Mouse (Mus musculus): Measurements from ENCODE around the gene Ltbp1. TPM values are rescaled to one million over a fixed set of nuclear protein-coding genes. Genes with fewer than 3 reads are reported as not detected.

Ltbp1 gene
- polyA plus RNA-seq, 1 experiment from 2014 or later: 8.5 TPM

DNA sequence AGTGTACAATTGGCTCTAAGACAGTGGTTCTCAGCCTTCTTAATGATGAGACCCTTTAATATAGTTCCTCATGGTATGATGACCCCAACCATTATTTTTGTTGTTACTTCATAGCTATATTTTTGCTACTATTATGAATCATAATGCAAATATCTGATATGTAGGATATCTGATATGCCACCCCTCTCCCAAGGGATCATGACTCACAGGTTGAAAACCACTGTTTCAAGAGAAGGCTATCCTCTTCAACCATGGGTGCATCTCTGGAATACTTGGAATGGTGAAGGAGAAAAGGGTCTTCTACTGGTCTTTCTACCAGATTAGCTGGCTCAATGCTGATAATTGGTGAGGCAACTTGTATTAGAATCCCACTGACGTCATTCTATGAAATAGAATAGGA is 21.3 kb upstream of the Ltbp1 start:
- no peaks in the 10 kb centered on the region for H3K27me3 ChIP-seq (replicated peaks; ENCODE audit: control insufficient read depth, insufficient read depth, low read length)
- WGBS: 68% methylated on average over 1 of the region's 1 CpGs
- H3K9me3 ChIP-seq (ENCODE audit: control insufficient read depth): no peaks in the 10 kb centered on the region
- H3K9ac ChIP-seq (ENCODE audit: low read depth, low read length): no peak overlapping the region
- H3K4me2 ChIP-seq (replicated peaks; ENCODE audit: low read depth): no peak overlapping the region
- no peak for ATAC-seq
- H3K36me3 ChIP-seq (ENCODE audit: control insufficient read depth, insufficient read depth): no peaks in the 10 kb centered on the region
- no peaks in the 10 kb centered on the region for H3K4me1 ChIP-seq (replicated peaks; ENCODE audit: control insufficient read depth, insufficient read depth, low read length)
- TF ChIP-seq CTCF (IDR thresholded peaks at IDR 0.05; ENCODE audit: low read depth): no peak
- no peak overlapping the region for H3K27ac ChIP-seq (ENCODE audit: low read depth, low read length)
- H3K4me3 ChIP-seq (ENCODE audit: low read depth, low read length): no peak overlapping the region

DNA sequence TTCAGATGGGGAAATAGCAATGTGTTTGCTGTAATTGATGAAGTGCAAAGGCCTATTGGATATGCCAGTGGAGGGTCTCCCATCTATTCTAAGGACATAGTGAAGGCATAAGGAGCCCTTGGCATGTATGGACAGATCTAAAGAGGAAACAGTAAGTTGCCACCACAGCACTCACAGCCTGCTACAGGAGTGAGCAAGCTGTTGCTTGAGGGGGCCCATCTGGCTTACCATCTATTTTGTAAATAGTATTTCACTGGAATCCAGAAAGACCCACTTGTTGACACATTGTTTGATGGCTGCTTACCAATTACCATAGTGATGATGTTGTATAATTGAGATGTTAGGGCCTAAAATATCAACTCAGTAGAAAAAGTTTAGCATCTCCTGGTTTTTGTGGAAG is 20.7 kb upstream of the Ltbp1 start:
- Histone ChIP-seq H3K4me3 (ENCODE audit: low read depth, low read length) (no peak overlapping the region), H3K36me3 (ENCODE audit: control insufficient read depth, insufficient read depth) (no peaks in the 10 kb centered on the region), H3K27me3 (replicated peaks; ENCODE audit: control insufficient read depth, insufficient read depth, low read length) (no peaks in the 10 kb centered on the region), H3K9ac (ENCODE audit: low read depth, low read length) (no peak overlapping the region), H3K4me1 (replicated peaks; ENCODE audit: control insufficient read depth, insufficient read depth, low read length) (no peaks in the 10 kb centered on the region), H3K4me2 (replicated peaks; ENCODE audit: low read depth) (no peak overlapping the region), H3K27ac (ENCODE audit: low read depth, low read length) (no peak overlapping the region), H3K9me3 (ENCODE audit: control insufficient read depth) (peaks cover 3% of the 10 kb centered on the region; the same call in 1 of the 2 replicates)
- no peak for ATAC-seq
- no peak for TF ChIP-seq CTCF (IDR thresholded peaks at IDR 0.05; ENCODE audit: low read depth)

DNA sequence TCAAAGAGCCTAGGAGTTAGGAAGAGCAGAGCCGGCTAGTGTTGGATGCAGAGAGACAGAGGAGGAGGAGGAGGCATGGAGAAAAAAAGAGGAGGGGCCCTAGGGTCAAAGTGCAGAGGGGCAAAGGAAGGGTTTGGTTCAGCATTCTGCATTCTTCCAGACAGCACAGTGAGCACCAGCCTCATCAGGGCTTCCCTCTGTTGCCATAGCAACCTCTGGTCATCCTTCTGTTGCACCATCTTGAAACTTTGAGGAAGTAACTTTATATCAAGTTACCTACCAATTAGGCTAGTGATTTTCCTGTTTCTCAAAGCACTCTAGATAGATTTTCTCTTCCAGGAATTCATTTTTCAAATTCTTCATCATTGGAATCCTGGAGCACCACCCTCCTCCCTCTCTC is 18.3 kb upstream of the Ltbp1 start:
- no peak for ATAC-seq

DNA sequence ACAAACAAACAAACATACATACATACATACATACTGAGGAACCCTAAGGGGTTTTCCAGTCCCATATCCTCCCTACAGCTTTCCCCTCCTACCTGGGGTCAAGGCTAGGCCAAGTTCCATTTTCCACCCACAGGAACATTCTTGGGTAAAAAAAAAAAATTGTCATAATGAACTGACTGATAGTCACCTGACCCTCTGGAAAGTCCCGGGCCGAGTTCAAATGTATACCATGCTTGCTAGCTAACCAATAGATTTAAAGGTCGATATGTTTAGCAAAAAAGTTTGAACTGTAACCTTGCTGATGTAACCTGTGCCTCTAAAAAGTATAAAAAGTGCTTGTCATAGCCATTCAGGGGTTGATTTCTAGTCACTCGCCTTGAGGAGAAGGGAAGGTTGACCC is 15.7 kb upstream of the Ltbp1 start:
- whole genome bisulfite sequencing: 93% methylated on average over 4 of the region's 4 CpGs
- Histone ChIP-seq H3K4me1 (replicated peaks; ENCODE audit: control insufficient read depth, insufficient read depth, low read length) (no peaks in the 10 kb centered on the region), H3K9me3 (ENCODE audit: control insufficient read depth) (peaks cover 8% of the 10 kb centered on the region; the same call in 1 of the 2 replicates), H3K9ac (ENCODE audit: low read depth, low read length) (no peak overlapping the region), H3K27ac (ENCODE audit: low read depth, low read length) (no peak overlapping the region), H3K36me3 (ENCODE audit: control insufficient read depth, insufficient read depth) (no peaks in the 10 kb centered on the region), H3K27me3 (replicated peaks; ENCODE audit: control insufficient read depth, insufficient read depth, low read length) (no peaks in the 10 kb centered on the region), H3K4me3 (ENCODE audit: low read depth, low read length) (no peak overlapping the region), H3K4me2 (replicated peaks; ENCODE audit: low read depth) (no peak overlapping the region)
- ATAC-seq: no peak
- TF ChIP-seq CTCF (IDR thresholded peaks at IDR 0.05; ENCODE audit: low read depth): no peak

More for the DNA sequence above, 18.3 kb upstream of the Ltbp1 start:
- Histone ChIP-seq H3K27me3 (replicated peaks; ENCODE audit: control insufficient read depth, insufficient read depth, low read length) (no peaks in the 10 kb centered on the region), H3K27ac (ENCODE audit: low read depth, low read length) (no peak overlapping the region), H3K9ac (ENCODE audit: low read depth, low read length) (no peak overlapping the region), H3K4me1 (replicated peaks; ENCODE audit: control insufficient read depth, insufficient read depth, low read length) (no peaks in the 10 kb centered on the region), H3K4me2 (replicated peaks; ENCODE audit: low read depth) (no peak overlapping the region), H3K9me3 (ENCODE audit: control insufficient read depth) (peaks cover 8% of the 10 kb centered on the region; the same call in 1 of the 2 replicates), H3K36me3 (ENCODE audit: control insufficient read depth, insufficient read depth) (no peaks in the 10 kb centered on the region), H3K4me3 (ENCODE audit: low read depth, low read length) (no peak overlapping the region)
- 55% methylated on average over 1 of the region's 1 CpGs for WGBS
- TF ChIP-seq CTCF (IDR thresholded peaks at IDR 0.05; ENCODE audit: low read depth): no peak

DNA sequence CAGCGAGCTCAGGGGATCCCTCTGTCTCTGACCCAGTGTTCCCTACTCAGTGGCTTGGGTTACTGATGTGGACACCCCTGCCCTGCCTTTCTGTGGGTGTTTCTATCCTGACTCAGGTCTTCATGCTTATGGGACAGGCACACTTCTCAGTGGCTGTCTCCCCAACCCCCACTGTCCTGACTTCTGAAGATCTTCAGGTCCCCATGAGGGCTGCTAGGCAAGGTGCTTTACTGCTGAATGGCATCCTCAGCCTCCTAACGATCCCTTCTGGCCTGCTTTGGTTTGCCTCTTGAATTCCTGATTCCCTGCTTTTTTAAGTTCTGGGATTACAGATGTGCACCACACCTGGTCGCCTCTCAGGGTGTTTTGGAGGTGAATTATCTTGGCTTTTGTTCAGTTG is 14.8 kb upstream of the Ltbp1 start:
- no peak overlapping the region for H3K4me3 ChIP-seq (ENCODE audit: low read depth, low read length)
- TF ChIP-seq CTCF (IDR thresholded peaks at IDR 0.05; ENCODE audit: low read depth): no peak
- H3K36me3 ChIP-seq (ENCODE audit: control insufficient read depth, insufficient read depth): no peaks in the 10 kb centered on the region
- 83% methylated on average over 3 of the region's 3 CpGs for WGBS
- H3K27me3 ChIP-seq (replicated peaks; ENCODE audit: control insufficient read depth, insufficient read depth, low read length): no peaks in the 10 kb centered on the region
- H3K4me2 ChIP-seq (replicated peaks; ENCODE audit: low read depth): no peak overlapping the region
- no peak overlapping the region for H3K9ac ChIP-seq (ENCODE audit: low read depth, low read length)
- peaks cover 8% of the 10 kb centered on the region; the same call in 1 of the 2 replicates for H3K9me3 ChIP-seq (ENCODE audit: control insufficient read depth)
- H3K4me1 ChIP-seq (replicated peaks; ENCODE audit: control insufficient read depth, insufficient read depth, low read length): no peaks in the 10 kb centered on the region
- no peak overlapping the region for H3K27ac ChIP-seq (ENCODE audit: low read depth, low read length)
- ATAC-seq: no peak

DNA sequence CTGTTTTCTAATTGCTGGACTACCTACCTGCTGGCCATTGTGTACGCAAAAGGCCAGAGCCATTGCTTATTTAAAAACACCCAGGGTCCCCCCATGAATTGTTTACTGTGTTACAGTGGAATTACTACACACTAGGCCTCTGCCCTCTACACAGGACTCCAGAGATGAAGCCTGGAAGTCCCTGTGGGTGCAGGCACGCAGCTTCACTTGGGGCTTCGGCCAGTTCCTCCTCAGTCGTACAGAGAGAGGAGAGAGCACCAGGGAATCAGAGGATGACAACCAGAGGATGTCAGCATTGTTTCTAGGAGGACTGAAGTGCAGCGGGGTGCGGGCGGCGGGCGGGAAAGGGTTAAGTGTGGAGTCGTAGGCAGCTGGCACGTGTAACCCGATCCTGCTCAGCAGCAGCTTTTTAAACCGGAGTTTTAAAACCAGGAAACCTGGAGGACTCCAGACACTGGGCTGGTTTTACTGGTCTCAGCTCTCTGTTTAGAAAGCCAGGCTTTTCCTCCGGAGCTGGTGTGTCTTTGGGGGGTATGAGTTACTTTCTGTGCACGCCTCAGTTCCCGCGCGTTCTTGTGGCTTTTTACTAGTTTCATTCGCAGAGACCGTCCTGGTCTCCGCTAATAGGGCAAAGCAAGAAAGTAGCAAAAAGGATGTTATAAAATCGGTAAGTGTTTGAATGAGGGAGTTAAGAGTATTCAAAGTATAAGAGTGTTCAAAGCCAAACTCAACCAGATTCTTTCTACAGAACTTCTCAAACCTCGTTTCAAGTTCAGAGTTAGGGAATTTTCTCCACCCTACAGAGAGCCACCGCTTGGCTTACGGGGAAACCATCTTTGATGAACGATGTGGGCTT is 11.4 kb upstream of the Ltbp1 start:
- no peak overlapping the region for H3K27ac ChIP-seq (ENCODE audit: low read depth, low read length)

More for the DNA sequence above, 11.4 kb upstream of the Ltbp1 start:
- no peaks in the 10 kb centered on the region for H3K27me3 ChIP-seq (replicated peaks; ENCODE audit: control insufficient read depth, insufficient read depth, low read length)
- 6% methylated on average over 26 of the region's 26 CpGs for WGBS
- H3K36me3 ChIP-seq (ENCODE audit: control insufficient read depth, insufficient read depth): no peaks in the 10 kb centered on the region
- peaks cover 8% of the 10 kb centered on the region; the same call in 1 of the 2 replicates for H3K9me3 ChIP-seq (ENCODE audit: control insufficient read depth)
- H3K9ac ChIP-seq (ENCODE audit: low read depth, low read length): 0 out of 2 replicates have a peak overlapping the region, but pooled peaks have one; percentile 28
- no peak for ATAC-seq
- peak overlapping the region; percentile 27 for H3K4me3 ChIP-seq (ENCODE audit: low read depth, low read length)
- TF ChIP-seq CTCF (IDR thresholded peaks at IDR 0.05; ENCODE audit: low read depth): no peak
- no peaks in the 10 kb centered on the region for H3K4me1 ChIP-seq (replicated peaks; ENCODE audit: control insufficient read depth, insufficient read depth, low read length)
- H3K4me2 ChIP-seq (replicated peaks; ENCODE audit: low read depth): peak overlapping the region; percentile 61
